Mouse (Mus musculus) cortical plate, adult 2 months (tissue): Measurements from ENCODE around the gene Foxl1. TPM values are rescaled to one million over a fixed set of nuclear protein-coding genes. Genes with fewer than 3 reads are reported as not detected.

Source experiments
- H3K27ac ChIP-seq: fragments of 200-500 bp; 2 replicates; pipeline ENCODE4 v1.5.1; 2012; ENCODE audit warnings: low read length, control low read depth, inconsistent platforms; ENCODE audit not compliant: insufficient read depth
- H3K4me1 ChIP-seq: fragments of 200-500 bp; 2 replicates; pipeline ENCODE4 v1.6.1; 2011; ENCODE audit warnings: low read length; ENCODE audit not compliant: control insufficient read depth, insufficient read depth
- H3K4me3 ChIP-seq: fragments of 200-500 bp; 2 replicates; pipeline ENCODE4 v1.5.1; 2011; ENCODE audit warnings: mild to moderate bottlenecking, low read length, control low read depth; ENCODE audit not compliant: insufficient read depth
- CTCF ChIP-seq: fragments of 200-500 bp; IDR thresholded peaks from 2 replicates; pipeline ENCODE4 v1.5.1; 2011; ENCODE audit warnings: mild to moderate bottlenecking, control low read depth, low read length; ENCODE audit not compliant: insufficient read depth; ENCODE audit errors: extremely low read depth
- POLR2A ChIP-seq: fragments of 200-500 bp; IDR thresholded peaks from 2 replicates; pipeline ENCODE4 v1.6.1; 2011; ENCODE audit warnings: mild to moderate bottlenecking, low read length, control low read depth; ENCODE audit not compliant: insufficient read depth; ENCODE audit errors: extremely low read depth
- polyA plus RNA-seq: library from polyadenylated mRNA; depleted of rRNA; stranded (reverse); fragments of >200 nt; gene quantifications from 2 replicates; pipeline ENCODE4 v1.2.3, GENCODE M21; 2012; rRNA removed

The Foxl1 gene
- polyA plus RNA-seq, 1 experiment: 0.04 TPM

GRCm38 (mm10) chr8:121164017-121164469, 36.3 kb downstream of the Foxl1 start:
- Histone ChIP-seq H3K4me1 (no peaks in the 10 kb centered on the region), H3K4me3 (no peak overlapping the region), H3K27ac (no peak overlapping the region)
- no peak for TF ChIP-seq POLR2A
- no peak for TF ChIP-seq CTCF

GRCm38 (mm10) chr8:121168033-121168432, 40.3 kb downstream of the Foxl1 start:
- no peak overlapping the region for H3K27ac ChIP-seq
- TF ChIP-seq CTCF (no peak), POLR2A (no peak)
- H3K4me1 ChIP-seq: no peaks in the 10 kb centered on the region
- no peak overlapping the region for H3K4me3 ChIP-seq

DNA sequence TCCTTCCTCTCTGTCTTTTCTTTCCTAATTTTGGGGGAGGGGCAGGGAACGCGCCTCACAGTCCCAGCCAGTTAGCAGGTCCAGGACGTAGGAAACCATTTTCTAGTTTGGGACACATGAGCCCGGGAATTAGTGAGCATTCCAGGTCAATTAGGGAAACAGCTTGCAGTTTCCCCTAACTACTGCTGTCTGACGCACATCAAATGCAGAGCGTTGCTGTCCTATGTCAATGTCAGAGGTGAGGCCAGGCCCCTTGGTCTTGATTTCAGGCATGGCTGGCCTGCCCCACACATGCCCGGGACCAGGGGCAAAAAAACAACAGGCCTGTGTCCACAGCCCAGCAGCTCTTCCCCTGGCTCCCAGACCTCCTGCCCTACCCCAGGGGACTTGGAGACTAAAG, 42.4 kb downstream of the Foxl1 start:
- H3K4me1 ChIP-seq: no peaks in the 10 kb centered on the region
- no peak overlapping the region for H3K27ac ChIP-seq
- no peak for TF ChIP-seq CTCF
- TF ChIP-seq POLR2A: no peak
- H3K4me3 ChIP-seq: no peak overlapping the region

GRCm38 (mm10) chr8:121170626-121171552, 43.1 kb downstream of the Foxl1 start:
- Histone ChIP-seq H3K4me1 (no peaks in the 10 kb centered on the region), H3K27ac (no peak overlapping the region), H3K4me3 (no peak overlapping the region)
- TF ChIP-seq POLR2A (no peak), CTCF (no peak)

DNA sequence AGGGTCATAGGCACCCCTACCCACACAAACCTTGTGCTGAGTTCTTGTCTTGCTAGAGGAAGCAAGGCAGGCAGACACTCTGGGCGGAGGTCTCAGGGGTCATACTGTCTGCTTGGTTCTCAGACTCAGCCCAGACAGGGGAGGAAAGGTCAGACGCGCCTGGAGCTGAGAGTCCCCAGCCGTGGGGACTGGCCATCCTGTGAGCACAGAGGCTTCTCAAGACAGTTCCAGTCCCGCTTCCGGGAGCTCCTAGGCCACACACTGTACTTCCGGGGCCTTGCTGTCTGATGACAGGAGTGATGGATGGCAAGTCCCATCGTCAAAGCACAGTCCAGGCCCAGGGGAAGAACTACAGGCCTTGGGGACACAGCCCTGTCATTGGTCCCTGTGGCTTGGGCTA, 44.8 kb downstream of the Foxl1 start:
- Histone ChIP-seq H3K4me3 (no peak overlapping the region), H3K27ac (no peak overlapping the region), H3K4me1 (no peaks in the 10 kb centered on the region)
- TF ChIP-seq CTCF (no peak), POLR2A (no peak)

- no peak overlapping the region for H3K4me3 ChIP-seq
- no peaks in the 10 kb centered on the region for H3K4me1 ChIP-seq
- TF ChIP-seq CTCF (no peak), POLR2A (no peak)
- no peak overlapping the region for H3K27ac ChIP-seq
Measured at GRCm38 (mm10) chr8:121174178-121174577, 46.4 kb downstream of the Foxl1 start.

DNA sequence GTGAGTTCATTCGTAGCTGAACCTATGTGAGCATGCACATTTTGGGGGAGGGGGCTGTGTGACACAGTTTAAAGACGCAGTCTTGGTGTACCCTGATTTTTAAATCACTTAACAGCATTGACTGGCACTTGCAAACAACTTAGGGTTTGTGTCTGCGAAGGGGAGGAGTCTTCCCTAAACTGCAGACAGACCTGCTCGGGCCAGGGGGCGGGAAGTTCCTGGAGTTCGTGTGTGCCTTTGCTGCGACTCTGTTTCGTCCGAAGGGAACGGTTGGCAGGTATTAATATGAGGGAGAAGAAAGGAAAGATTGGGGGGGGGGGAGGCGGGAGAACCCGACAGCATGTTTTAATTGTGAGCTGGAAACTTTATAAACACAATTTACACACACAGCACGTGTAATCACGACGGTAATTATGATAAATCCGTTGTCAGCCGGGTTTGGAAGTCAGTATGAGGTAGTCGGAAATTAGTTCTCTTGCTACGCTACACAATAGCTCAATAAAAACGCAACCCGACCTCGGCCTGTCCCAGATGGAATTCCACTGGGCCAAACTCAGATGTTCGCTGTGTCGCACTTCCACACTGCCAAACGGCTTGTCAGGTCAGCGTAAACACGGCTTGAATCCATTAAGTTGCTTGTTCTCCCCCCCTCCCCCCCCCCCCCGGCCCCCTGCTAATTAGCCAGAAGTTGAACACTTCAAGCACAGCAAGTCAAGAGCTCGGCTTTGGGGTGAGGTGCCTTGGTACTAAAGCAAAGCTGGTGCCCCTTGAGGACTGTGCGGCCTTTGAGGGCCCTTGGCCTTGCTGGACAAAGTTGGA, 47.2 kb downstream of the Foxl1 start:
- H3K4me1 ChIP-seq: no peaks in the 10 kb centered on the region
- TF ChIP-seq POLR2A (no peak), CTCF (no peak)
- no peak overlapping the region for H3K4me3 ChIP-seq
- no peak overlapping the region for H3K27ac ChIP-seq

GRCm38 (mm10) chr8:121175540-121176090, 47.9 kb downstream of the Foxl1 start:
- Histone ChIP-seq H3K4me1 (no peaks in the 10 kb centered on the region), H3K27ac (no peak overlapping the region), H3K4me3 (no peak overlapping the region)
- TF ChIP-seq CTCF (no peak), POLR2A (no peak)

- H3K27ac ChIP-seq: no peak overlapping the region
- no peak overlapping the region for H3K4me3 ChIP-seq
- no peaks in the 10 kb centered on the region for H3K4me1 ChIP-seq
- TF ChIP-seq CTCF: no peak
- no peak for TF ChIP-seq POLR2A
Measured at GRCm38 (mm10) chr8:121176291-121176690, 48.6 kb downstream of the Foxl1 start.

Other genes starting within 250 kb of the Foxl1 start
- gene Foxf1, start 43.6 kb upstream of the Foxl1 start, polyA plus RNA-seq: 1.8 and 1.9 TPM in 2 replicates
- gene Mthfsd, start 19.5 kb upstream of the Foxl1 start, polyA plus RNA-seq: 95.8 and 108 TPM in 2 replicates
- 0.79 and 1.3 TPM in 2 replicates for gene Foxc2, start 11.8 kb upstream of the Foxl1 start, polyA plus RNA-seq